Mouse (Mus musculus) inflammation-experienced regulatory T-cells, adult 6 months (primary cell): ENCODE measurements around the gene Olfr1512. TPM values are rescaled to one million over a fixed set of nuclear protein-coding genes. Genes with fewer than 3 reads are reported as not detected.
"Not testable (repeated sequence)": the region's sequence is repeated elsewhere in the genome, so short reads cannot be mapped to it uniquely, and the experiment has no call there.

Experiments used
- ATAC-seq: one replicate; pipeline ENCODE4 v1.8.0; 2017
- polyA plus RNA-seq, 3 experiments: library from polyadenylated mRNA; unstranded; fragments of 100-300 nt; shearing (Covaris generic); gene quantifications; one replicate each; pipeline ENCODE4 v1.2.1; 2017

Gene Olfr1512
- polyA plus RNA-seq, result not detected

DNA sequence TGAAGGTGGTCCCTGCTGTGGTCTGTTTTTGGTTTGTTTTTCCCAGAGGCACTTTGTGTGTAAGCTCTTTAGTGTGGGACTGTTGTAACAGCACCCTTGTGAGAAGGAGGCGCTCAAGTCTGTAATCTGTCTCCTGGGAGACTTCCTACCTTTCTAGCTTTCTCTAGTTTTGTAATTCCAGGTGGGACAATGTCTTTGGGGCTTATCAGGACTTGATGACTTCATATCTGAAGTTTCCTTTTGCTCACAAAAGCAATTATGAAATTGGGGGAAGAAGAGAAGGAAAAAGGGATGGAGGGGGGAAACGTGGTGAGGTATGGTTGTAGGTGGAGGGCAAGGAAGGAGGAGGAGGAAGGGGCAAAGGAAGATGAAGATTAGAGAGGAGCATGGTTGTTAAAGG lies at the start of gene Olfr1512:
Gene Olfr1512, minus strand, starts transcription at position 101 of the 400 bp plus-strand sequence.
- no peak for ATAC-seq

DNA sequence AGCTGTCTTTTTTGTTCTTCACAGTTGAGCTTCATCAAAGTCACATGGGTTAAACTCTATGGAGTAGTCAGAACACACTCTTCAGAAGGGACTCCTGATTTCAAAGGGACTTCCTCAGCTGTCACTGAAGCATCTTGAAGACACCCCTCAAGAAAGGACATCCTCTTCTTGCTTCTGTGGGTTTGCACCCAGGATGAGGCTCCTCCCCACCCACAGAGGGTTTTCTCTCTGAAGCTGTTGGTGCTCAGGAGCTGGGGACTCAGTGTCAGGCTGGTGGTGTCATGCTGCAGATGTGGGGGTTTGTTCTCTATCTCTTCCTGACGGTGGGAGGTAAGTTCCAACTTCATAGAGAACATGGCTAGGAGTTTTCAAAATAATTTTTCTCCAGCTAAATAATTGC lies 48.7 kb upstream of the Olfr1512 start:
- ATAC-seq, result no peak

DNA sequence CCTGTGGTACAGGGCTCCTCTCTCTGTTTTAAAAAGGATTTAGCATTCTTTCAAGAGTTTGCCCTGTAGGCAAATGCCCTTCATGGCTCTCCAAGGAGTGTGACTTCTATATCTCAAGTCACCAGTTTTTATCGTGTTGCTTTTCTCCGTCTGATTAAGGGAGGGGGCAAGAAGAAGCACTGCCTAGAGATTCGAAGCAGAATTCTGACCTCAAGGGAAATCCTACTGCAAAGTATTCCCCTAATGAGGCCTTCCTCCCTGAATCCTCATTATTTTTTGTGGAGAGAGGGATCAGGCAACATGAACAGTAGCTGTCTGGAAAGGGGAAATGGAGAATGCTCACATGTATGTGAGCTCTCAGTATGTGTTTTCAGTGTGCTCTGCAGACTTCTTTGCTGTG lies 35.3 kb upstream of the Olfr1512 start, which contains the start of gene Olfr1510:
Gene Olfr1510, minus strand, starts transcription at position 101 of the 400 bp plus-strand sequence.
- ATAC-seq, result no peak

DNA sequence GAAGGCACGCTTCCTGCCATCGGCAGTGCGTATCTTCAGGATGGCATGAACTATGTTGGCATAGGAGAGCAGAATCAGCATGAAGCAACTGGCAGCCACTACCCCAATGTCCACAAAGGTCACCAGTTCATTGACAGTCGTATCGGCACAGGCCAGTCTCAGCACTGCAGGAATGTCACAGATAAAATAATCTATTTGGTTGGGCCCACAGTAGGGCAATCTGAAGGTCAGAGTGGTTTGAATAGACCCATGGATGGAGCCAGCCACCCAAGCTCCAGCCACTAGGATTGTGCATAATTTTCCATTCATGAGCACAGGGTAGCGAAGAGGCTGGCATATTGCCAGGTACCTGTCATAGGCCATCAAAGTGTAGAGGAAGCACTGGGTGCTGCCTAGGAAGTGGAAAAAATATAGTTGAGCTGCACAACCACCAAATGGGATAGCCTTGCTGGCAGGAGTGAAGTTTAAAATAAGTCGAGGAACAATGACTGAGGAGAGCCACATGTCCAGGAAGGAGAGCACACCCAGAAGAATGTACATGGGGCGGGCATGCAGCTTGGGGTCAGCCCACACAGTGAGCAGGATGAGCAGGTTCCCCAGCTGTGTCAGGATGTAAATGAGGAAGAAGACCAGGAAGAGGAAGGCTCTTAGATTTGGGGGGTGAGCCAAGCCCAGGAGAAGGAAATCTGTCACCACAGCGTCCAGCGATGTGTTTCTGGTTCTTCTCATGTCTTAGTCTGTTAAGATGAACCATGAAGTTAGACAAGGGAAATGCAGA lies 31.4 kb upstream of the Olfr1512 start:
- not testable (repeated sequence) for ATAC-seq

DNA sequence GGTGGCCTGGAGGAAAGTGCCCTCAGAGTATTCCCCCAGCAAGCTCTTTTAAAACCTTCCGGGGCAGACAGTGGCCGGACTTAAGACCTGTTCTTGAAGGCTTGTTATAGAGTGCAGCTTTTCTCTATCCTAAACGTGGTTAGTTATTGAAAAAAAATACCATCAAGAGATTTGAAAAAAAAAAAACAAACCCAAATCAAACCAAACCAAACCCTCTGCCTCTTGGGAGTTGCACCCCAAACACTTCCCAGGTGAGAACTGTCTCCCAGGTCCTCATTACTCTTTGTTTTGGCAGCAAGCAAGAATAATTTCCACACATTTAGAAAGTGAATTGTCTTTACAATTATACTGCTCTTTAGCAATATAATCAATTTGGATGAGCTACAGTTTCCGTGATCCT lies 18.3 kb upstream of the Olfr1512 start, which contains the start of gene Olfr1511:
Gene Olfr1511, minus strand, starts transcription at position 101 of the 400 bp plus-strand sequence.
- ATAC-seq, result no peak

DNA sequence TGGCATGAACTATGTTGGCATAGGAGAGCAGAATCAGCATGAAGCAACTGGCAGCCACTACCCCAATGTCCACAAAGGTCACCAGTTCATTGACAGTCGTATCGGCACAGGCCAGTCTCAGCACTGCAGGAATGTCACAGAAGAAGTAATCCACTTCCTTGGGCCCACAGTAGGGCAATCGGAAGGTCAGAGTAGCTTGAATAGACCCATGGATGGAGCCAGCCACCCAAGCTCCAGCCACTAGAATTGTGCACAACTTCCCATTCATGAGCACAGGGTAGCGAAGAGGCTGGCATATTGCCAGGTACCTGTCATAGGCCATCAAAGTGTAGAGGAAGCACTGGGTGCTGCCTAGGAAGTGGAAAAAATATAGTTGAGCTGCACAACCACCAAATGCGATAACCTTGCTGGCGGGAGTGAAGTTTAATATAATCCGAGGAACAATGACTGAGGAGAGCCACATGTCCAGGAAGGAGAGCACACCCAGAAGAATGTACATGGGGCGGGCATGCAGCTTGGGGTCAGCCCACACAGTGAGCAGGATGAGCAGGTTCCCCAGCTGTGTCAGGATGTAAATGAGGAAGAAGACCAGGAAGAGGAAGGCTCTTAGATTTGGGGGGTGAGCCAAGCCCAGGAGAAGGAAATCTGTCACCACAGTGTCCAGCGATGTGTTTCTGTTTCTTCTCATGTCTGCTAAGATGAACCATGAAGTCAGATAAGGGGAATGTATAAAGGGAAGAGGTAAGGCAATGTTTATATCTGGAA lies 11.3 kb upstream of the Olfr1512 start:
- not testable (repeated sequence) for ATAC-seq

DNA sequence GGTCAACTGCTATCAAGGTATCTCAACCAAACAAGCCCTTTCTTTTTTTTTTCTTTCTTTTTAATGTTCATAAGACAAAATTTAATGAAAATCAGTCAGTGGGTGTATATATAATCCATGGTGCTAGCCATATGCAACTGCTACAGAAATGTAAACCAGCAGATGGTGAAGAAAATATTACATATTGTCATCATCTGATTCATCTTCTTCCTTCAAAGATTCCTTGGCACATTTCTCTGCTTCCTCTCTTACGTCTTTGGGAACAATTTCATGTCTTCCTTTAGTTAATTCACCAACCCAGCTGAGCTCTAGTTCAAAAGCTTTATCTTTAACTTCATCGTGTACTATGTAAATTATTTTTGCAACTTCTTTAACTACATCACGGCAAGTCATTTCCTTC lies 10.2 kb downstream of the Olfr1512 start:
- ATAC-seq, result no peak

DNA sequence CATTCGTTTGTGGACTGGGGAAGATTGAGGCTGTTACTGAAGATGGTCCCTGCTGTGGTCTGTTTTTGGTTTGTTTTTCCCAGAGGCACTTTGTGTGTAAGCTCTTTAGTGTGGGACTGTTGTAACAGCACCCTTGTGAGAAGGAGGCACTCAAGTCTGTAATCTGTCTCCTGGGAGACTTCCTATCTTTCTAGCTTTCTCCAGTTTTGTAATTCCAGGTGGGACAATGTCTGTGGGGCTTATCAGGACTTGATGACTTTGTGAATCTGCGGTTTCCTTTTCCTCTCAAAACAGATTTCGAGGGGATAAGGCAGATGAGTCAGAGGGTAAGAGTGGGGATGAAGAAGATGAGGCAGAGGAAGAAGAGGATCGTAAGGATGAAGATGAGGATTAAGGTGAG lies 22.7 kb downstream of the Olfr1512 start, which contains the start of gene Olfr1513:
Gene Olfr1513, minus strand, starts transcription at position 101 of the 400 bp plus-strand sequence.
- no peak for ATAC-seq

DNA sequence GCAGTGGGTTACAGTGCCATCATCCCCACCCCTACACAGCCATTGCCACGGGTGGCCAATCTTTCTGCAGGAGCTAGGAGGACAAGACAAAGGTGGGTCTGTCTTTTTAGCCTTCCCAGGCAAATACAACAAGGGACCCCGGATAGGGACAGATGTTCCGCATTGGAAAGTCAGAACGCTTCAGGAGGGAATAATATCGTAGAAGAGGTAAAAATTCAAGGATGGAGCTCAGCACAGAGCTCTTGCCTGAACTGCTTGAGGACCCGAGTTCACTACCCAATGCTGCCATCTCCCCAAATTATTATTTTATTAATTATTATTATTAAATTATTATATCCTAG lies 39.5 kb downstream of the Olfr1512 start:
- ATAC-seq, result no peak

DNA sequence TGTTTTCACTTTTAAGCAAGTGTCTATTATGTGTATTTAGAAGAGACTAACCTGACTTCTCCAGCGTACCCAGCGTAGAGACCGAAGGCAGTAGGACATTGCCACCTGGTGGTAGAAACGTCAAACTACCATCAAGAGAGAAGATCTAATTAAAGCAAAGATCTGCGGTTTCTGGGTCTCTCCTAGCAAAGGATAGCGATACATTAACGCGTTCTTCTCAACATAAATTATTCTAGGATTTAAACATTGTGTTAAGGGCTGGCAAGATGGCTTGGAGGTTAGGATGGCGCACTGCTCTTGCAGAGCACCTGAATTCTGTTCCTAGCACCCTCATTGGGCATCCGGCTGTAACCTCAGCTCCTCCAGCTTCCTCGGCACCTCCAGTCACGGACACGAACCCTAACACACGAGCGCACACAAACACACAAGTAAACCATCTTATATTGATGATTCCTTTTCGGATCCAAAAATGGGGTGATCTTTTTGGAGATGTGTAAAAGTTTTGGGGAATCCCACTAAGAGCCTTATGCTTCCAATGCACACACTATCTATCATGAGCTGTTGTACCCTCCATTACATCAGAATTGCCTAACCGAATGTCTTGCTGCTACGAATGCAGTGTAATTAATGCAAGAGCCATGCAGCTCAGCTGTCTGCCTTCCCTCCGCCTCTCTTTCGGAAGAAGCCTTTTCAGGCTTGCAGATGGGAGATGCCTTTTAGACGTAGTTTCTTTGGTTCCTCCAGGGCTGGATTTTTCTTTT lies 40.0 kb downstream of the Olfr1512 start:
- ATAC-seq, result peak; percentile 86

DNA sequence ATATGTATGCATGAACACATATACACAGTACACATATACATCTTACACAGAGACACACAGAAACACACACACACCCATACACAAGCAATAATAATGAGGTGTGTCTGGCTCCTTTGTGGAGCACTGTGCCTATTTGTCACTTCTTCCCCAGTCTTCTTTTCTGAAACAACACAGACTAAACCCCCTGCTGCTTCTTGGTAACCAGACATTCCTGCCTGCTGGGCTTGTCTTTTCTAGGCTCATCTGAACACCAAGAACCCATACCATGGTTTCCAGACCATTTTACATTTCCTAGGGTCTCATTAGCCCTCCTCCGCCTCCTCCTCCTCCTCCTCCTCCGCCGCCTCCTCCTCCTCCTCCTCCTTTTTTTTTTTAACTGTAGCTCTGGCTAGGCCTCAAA lies 46.8 kb downstream of the Olfr1512 start:
- ATAC-seq, result no peak

DNA sequence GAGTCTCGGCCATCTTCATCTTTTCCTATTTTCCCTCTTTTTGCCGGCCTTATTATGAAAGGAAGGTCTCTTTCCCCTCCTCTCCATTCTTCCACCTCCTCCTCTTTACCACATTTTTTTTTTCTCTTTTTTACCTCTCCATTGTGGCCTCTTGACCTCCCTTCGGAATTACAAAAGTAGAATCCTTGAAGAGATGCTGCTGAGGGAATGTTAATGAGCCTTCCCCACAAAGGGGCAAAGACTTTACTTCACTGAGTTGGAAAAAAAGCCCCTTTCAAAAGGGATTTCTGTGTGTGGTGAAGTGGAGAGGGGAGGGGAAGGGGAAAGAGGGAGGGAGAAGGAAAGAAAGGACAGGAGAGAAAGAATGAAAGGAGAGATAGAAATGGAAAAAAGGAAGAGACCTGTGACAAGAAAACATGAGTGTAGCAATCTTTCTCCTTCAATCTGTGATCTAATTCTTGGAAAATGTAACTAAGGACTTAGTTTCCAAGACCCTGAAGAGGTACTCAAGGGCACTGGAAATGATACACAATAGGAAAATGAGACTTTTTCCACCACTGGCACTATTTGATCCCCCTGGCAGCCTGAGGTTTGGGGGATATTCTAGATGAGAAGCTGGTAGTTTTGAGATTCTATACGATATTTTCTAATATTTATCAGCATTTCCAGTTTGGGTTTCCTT lies 47.8 kb downstream of the Olfr1512 start:
- ATAC-seq, result no peak

DNA sequence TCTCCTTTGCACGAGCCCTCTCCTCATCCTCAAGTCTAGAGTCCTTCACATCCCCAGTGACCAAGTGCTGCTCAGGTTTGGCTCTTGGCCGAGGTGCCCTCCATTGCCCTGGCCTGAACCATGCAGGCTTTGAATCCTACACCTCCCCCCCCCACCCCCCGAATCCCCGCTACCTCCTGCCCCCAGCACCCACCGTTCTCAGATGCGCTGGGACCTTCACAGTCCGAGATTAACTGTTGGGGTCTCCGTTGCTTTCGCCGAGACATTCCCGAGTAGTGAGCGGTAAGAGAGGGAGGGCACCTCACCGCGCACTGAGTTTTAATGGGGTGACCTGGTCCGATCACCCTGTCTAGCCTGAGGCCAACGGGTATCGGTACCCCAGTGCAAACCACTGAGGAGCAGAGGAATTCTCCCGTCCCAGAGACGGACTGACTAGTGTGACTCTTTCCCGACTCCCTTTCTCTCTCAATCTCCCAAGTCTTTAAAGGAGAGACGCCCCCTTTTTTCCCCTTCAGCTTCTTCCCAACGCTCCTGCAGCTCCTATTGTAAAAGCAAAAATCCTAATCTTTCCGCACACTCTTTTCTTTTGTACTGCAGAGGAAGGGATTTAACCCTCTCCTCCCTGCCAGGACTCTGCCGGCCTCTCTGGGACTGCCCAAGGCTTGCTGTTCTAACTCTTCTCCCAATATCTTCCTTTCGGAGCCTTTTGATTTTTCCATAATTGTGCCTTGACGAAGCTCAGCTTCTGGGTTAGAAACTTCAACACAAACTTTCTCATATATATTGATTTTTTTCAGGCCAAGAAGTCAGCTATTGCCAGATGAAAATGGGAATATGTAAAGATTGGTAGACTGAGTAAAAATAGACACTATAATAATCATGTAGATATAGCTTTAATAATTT lies 50.8 kb downstream of the Olfr1512 start, which contains the start of gene Sall2:
Gene Sall2, minus strand, starts transcription at position 853 of the 903 bp plus-strand sequence.
- ATAC-seq, result no peak

DNA sequence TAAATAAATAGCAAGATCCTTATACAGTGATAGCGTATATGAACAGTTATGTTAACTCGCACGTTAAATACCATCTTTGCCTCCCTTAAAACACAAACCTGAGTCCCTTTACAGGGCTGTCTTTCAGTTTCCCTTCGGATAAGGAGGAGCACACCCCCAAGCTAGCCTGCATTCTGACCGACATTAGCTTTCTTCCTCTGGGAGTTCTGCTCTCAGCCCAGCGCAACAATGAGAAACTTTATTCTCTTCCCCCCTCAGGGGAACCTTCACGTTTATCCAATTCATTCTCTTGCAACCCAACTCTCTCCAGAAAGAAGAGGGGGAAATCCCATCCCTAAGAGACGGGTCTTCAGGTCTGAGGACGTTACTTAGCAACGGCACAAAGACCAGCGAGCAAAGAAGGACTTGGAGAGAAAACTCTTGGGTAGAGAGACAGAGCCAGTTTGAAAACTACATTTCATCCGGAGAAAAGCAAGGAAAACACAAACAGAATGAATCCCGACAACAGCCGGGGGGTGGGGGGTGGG lies 51.5 kb downstream of the Olfr1512 start:
- no peak for ATAC-seq

DNA sequence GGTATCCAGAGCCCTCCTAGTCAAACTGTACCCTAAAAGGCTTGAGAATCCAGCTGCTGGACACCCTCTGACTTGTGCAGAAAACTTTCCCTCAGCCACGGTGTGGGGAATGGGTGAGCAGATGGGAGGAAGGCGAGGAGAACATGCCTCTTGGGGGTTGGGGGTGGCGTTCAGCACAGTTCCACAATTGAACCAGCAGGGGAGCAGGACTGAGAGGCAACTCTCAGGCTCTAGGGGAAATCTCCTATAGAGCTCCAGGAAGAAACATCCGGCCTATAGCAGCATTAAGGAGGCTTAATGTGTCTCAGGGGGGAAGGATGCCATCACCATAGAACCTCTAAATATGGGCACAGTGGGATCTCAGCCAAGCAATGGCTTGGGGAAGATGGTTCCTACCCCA lies 53.1 kb downstream of the Olfr1512 start:
- ATAC-seq, result no peak

Other genes starting within 250 kb of the Olfr1512 start
- 10 to 100 TPM; 44.2 to 48.2 (median 46.3) TPM for gene Supt16, start 181.8 kb downstream of the Olfr1512 start, polyA plus RNA-seq
- gene Chd8, start 121.4 kb downstream of the Olfr1512 start, polyA plus RNA-seq, result 10 to 100 TPM; 61.5 to 84.9 (median 76.6) TPM
- 10 to 100 TPM; 72.4 to 95.3 (median 75.9) TPM for gene Tox4, start 100.0 kb downstream of the Olfr1512 start, polyA plus RNA-seq
- gene Rab2b, start 99.6 kb downstream of the Olfr1512 start, polyA plus RNA-seq, result 10 to 100 TPM; 17.2 to 25.9 (median 23.6) TPM
- gene Mettl3, start 74.0 kb downstream of the Olfr1512 start, polyA plus RNA-seq, result 10 to 100 TPM; 37.5 to 63.7 (median 40.4) TPM
- 1 to 10 TPM; 1.5 to 4.4 (median 3.9) TPM for gene Sall2, start 50.4 kb downstream of the Olfr1512 start, polyA plus RNA-seq
- gene Olfr1513, start 22.8 kb downstream of the Olfr1512 start, polyA plus RNA-seq, result not detected
- not detected for gene Olfr1511, start 18.2 kb upstream of the Olfr1512 start, polyA plus RNA-seq
- gene Olfr1510, start 35.2 kb upstream of the Olfr1512 start, polyA plus RNA-seq, result under 1 TPM in 1 of 3 experiments, not detected in 2; 0.17 TPM
- not detected for gene Olfr1509, start 63.8 kb upstream of the Olfr1512 start, polyA plus RNA-seq
- gene Olfr1508, start 88.3 kb upstream of the Olfr1512 start, polyA plus RNA-seq, result not detected
- gene Olfr1507, start 116.6 kb upstream of the Olfr1512 start, polyA plus RNA-seq, result under 1 TPM in 1 of 3 experiments, not detected in 2; 0.63 TPM